Mouse (Mus musculus) liver, embryonic 11.5 days (tissue): ENCODE measurements around the gene Ankfy1. TPM values are rescaled to one million over a fixed set of nuclear protein-coding genes. Genes with fewer than 3 reads are reported as not detected.

Experiments
- ATAC-seq: fragments of 200-750 bp; cut with Nextera tagmentation; replicated peaks from 2 replicates; pipeline ENCODE4 v1.8.0; 2017; ENCODE audit warnings: moderate number of reproducible peaks, mild to moderate bottlenecking, moderate TSS enrichment, moderate library complexity; ENCODE audit not compliant: low FRiP score
- DNase-seq: peaks from one replicate; pipeline ENCODE4 v3.0.0-alpha.2; 2017; ENCODE audit warnings: low spot score
- H3K27ac ChIP-seq: fragments of 300-500 bp; sonication (generic); 2 replicates; pipeline ENCODE4 v1.5.1; 2014; ENCODE audit warnings: mild to moderate bottlenecking, low read depth, low read length, control low read depth
- H3K27me3 ChIP-seq: fragments of 300-500 bp; sonication (generic); replicated peaks from 2 replicates; pipeline ENCODE4 v1.6.1; 2014; ENCODE audit warnings: low read length, mixed read lengths; ENCODE audit not compliant: control insufficient read depth, insufficient read depth
- H3K36me3 ChIP-seq: fragments of 300-500 bp; sonication (generic); 2 replicates; pipeline ENCODE4 v1.6.1; 2014; ENCODE audit warnings: mild to moderate bottlenecking, low read length, moderate library complexity, mixed read lengths; ENCODE audit not compliant: control insufficient read depth, insufficient read depth
- H3K4me1 ChIP-seq: fragments of 300-500 bp; sonication (generic); replicated peaks from 2 replicates; pipeline ENCODE4 v1.6.1; 2014; ENCODE audit warnings: low read length, mixed read lengths; ENCODE audit not compliant: control insufficient read depth, insufficient read depth
- H3K4me2 ChIP-seq: fragments of 300-500 bp; sonication (generic); 2 replicates; pipeline ENCODE4 v1.6.1; 2014; ENCODE audit warnings: mild to moderate bottlenecking, control low read depth, moderate library complexity
- H3K4me3 ChIP-seq: fragments of 300-500 bp; sonication (generic); 2 replicates; pipeline ENCODE4 v1.5.1; 2014; ENCODE audit warnings: low read depth, low read length, control low read depth
- H3K9ac ChIP-seq: fragments of 300-500 bp; sonication (generic); 2 replicates; pipeline ENCODE4 v1.6.1; 2014; ENCODE audit warnings: low read depth, low read length, control low read depth
- H3K9me3 ChIP-seq: fragments of 300-500 bp; sonication (generic); 2 replicates; pipeline ENCODE4 v1.6.1; 2016; ENCODE audit warnings: low read length, inconsistent platforms, mixed read lengths; ENCODE audit not compliant: control insufficient read depth
- WGBS: fragments of 180-500 bp; shearing (Covaris S2); extraction: QIAGEN DNeasy Blood & Tissue Kit; methylation state at CpG from one replicate; pipeline ENCODE4 v1.1.7; 2014; 5-methylcytosine and 5-hydroxymethylcytosine counted together
- polyA plus RNA-seq: library from polyadenylated mRNA; unstranded; fragments of >200 nt; fragmentation: Nextera tagmentation; extraction: Ambion mirVana; gene quantifications from 2 replicates; pipeline ENCODE4 v1.2.1, GENCODE M21; 2014

Ankfy1 gene
- polyA plus RNA-seq, 1 experiment from 2014 or later: 25.4 TPM

- Histone ChIP-seq H3K4me1 (peaks cover 14% of the 10 kb centered on the region), H3K4me2 (0 out of 2 replicates have a peak overlapping the region, but pooled peaks have one; percentile 9), H3K9ac (no peak overlapping the region), H3K27me3 (no peaks in the 10 kb centered on the region), H3K36me3 (no peaks in the 10 kb centered on the region; the same call in 1 of the 2 replicates), H3K27ac (no peak overlapping the region), H3K9me3 (no peaks in the 10 kb centered on the region), H3K4me3 (no peak overlapping the region)
- 54% methylated on average over 6 of the region's 6 CpGs for WGBS
- no peak for DNase-seq
- peak; percentile 31 for ATAC-seq
Observed at GRCm38 (mm10) chr11:72671294-72671988, 18.4 kb upstream of the Ankfy1 start.

GRCm38 (mm10) chr11:72672438-72672837 is 17.4 kb upstream of the Ankfy1 start:
- DNase-seq (no peak), ATAC-seq (no peak)
- no peaks in the 10 kb centered on the region for H3K27me3 ChIP-seq
- H3K4me2 ChIP-seq: no peak overlapping the region
- WGBS: 43% methylated on average over 1 of the region's 1 CpGs
- H3K9me3 ChIP-seq: no peaks in the 10 kb centered on the region
- H3K27ac ChIP-seq: no peak overlapping the region
- no peaks in the 10 kb centered on the region for H3K36me3 ChIP-seq
- H3K9ac ChIP-seq: no peak overlapping the region
- H3K4me1 ChIP-seq: peaks cover 14% of the 10 kb centered on the region
- H3K4me3 ChIP-seq: no peak overlapping the region

DNA sequence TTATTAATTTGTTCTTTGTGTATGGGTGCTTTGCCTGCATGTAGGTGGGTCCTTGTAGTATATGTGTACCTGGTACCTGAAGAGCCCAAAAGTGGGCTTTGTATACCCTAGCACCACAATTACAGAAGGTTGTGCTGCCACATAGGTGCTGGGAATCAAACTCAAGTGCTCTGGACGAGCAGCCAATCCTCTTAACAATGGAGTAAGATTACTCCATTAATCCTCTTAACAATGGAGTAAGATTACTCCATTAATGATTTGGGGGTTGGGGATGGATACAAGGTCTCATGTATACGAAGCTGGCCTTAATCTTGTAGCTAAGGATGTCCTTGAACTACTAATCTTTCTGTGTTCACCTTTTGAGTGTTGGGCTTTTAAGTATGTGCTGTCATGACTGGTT is 14.5 kb upstream of the Ankfy1 start:
- no peaks in the 10 kb centered on the region for H3K36me3 ChIP-seq
- no peak overlapping the region for H3K9ac ChIP-seq
- H3K27me3 ChIP-seq: no peaks in the 10 kb centered on the region
- 68% methylated on average over 2 of the region's 2 CpGs for WGBS
- no peak for ATAC-seq
- H3K27ac ChIP-seq: no peak overlapping the region
- H3K9me3 ChIP-seq: no peaks in the 10 kb centered on the region
- H3K4me3 ChIP-seq: no peak overlapping the region
- no peak overlapping the region for H3K4me2 ChIP-seq
- DNase-seq: no peak
- peaks cover 14% of the 10 kb centered on the region for H3K4me1 ChIP-seq

DNA sequence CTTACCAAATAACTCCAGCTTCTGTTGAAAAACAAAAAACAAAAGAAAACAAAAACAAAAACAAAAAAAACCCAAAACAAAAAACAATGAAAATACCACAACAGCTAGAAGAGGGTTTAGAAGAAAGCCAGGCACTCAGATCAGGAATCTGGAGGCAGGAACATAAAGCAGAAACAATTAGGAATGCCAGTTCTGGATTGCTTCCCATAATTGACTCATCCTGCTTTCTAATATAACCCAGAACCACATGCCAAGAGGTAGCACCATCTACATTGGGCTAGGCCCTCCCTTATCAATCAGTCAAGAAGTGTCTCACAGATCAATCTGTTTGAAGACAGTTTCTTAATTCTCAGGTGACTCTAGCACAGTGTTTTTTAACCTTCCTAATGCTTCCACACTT is 9.1 kb upstream of the Ankfy1 start:
- ATAC-seq (no peak), DNase-seq (no peak)
- H3K9ac ChIP-seq: no peak overlapping the region
- peaks cover 3% of the 10 kb centered on the region; the same call in 1 of the 2 replicates for H3K36me3 ChIP-seq
- H3K27me3 ChIP-seq: no peaks in the 10 kb centered on the region
- H3K4me1 ChIP-seq: no peaks in the 10 kb centered on the region; the same call in 1 of the 2 replicates
- H3K9me3 ChIP-seq: no peaks in the 10 kb centered on the region
- no peak overlapping the region for H3K27ac ChIP-seq
- H3K4me2 ChIP-seq: no peak overlapping the region
- H3K4me3 ChIP-seq: no peak overlapping the region

DNA sequence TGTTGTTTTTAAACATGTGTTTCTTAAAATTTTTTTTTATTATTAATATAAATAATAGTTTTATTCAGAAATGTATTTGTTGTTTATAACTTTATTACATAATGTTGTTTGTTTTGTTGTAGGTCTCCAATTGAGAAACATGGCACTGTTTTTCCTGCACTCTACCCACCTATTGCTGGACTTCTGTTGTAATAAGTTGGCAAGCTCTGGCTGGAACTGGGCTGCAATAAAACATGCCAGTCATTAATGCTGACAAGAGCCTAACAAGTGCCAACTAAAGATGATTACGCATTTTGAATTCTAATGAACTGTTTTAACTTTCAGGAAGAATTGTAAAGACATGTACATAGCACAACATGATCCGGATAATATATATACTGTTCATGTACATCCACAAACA is 6.4 kb upstream of the Ankfy1 start:
- no peak overlapping the region for H3K4me3 ChIP-seq
- H3K4me2 ChIP-seq: no peak overlapping the region
- no peaks in the 10 kb centered on the region for H3K27me3 ChIP-seq
- H3K4me1 ChIP-seq: peaks cover 15% of the 10 kb centered on the region
- no peak for ATAC-seq
- peaks cover 3% of the 10 kb centered on the region; the same call in 1 of the 2 replicates for H3K36me3 ChIP-seq
- no peak overlapping the region for H3K9ac ChIP-seq
- H3K9me3 ChIP-seq: no peaks in the 10 kb centered on the region
- 91% methylated on average over 2 of the region's 2 CpGs for WGBS
- H3K27ac ChIP-seq: no peak overlapping the region
- DNase-seq: no peak

DNA sequence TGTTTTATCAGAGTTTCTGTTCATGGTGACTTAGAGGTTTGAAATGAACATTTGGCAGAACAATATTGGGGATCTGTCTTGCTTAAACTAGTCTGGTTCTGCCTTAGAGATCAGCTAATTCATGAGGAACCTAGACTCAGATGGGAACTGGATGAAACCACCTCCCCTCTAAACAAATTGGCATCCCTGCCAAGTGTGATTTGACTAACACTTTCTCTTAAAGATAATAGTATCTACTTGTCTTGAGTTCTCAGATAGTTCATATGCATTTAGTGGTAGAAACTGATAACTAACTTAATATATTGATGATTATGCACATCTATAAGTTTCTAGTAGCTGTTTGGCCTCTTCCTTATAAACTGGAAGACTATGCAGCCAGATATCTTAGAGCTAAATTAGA is 3.1 kb upstream of the Ankfy1 start:
- H3K9me3 ChIP-seq: no peaks in the 10 kb centered on the region
- no peak for ATAC-seq
- H3K36me3 ChIP-seq: no peaks in the 10 kb centered on the region; the same call in 1 of the 2 replicates
- DNase-seq: no peak
- H3K27ac ChIP-seq: no peak overlapping the region
- no peak overlapping the region for H3K4me3 ChIP-seq
- no peaks in the 10 kb centered on the region for H3K27me3 ChIP-seq
- no peak overlapping the region for H3K9ac ChIP-seq
- peaks cover 30% of the 10 kb centered on the region for H3K4me1 ChIP-seq
- no peak overlapping the region for H3K4me2 ChIP-seq

GRCm38 (mm10) chr11:72688242-72688641 is 1.6 kb upstream of the Ankfy1 start:
- no peak overlapping the region; the same call in 1 of the 2 replicates for H3K9ac ChIP-seq
- 25% methylated on average over 5 of the region's 5 CpGs for WGBS
- H3K27me3 ChIP-seq: no peaks in the 10 kb centered on the region
- no peak for DNase-seq
- H3K4me2 ChIP-seq: peak overlapping the region; percentile 68
- no peak overlapping the region for H3K4me3 ChIP-seq
- peak overlapping the region; percentile 92 for H3K27ac ChIP-seq
- no peaks in the 10 kb centered on the region for H3K9me3 ChIP-seq
- no peaks in the 10 kb centered on the region; the same call in 1 of the 2 replicates for H3K36me3 ChIP-seq
- ATAC-seq: peak; percentile 26; the same call in 1 of the 2 replicates
- peaks cover 30% of the 10 kb centered on the region for H3K4me1 ChIP-seq

DNA sequence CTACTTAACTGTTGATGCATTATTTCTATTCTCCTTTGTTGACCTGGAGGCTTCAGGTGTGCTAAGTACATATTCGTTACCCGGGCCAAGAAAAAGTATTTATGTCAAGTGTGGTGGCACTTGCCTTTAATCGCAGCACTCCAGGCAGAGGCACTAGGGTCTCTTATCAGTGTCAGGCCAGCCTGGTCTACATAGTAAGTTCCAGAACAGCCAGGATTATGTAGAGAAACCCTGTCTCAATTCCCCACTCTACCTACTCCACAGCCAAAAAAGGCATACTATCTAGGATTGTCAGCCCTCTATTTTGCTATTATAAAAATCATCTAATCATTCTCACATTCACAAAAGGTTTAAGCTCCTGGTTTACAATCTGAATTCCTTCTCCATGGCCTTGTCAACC is 691 bp upstream of the Ankfy1 start:
- H3K36me3 ChIP-seq: no peaks in the 10 kb centered on the region
- no peaks in the 10 kb centered on the region for H3K9me3 ChIP-seq
- H3K9ac ChIP-seq: peak overlapping the region; percentile 74
- ATAC-seq (peak; percentile 87), DNase-seq (no peak)
- H3K4me3 ChIP-seq: peak overlapping the region; percentile 65
- H3K27me3 ChIP-seq: no peaks in the 10 kb centered on the region
- peak overlapping the region; percentile 92 for H3K27ac ChIP-seq
- peaks cover 30% of the 10 kb centered on the region for H3K4me1 ChIP-seq
- WGBS: 30% methylated on average over 3 of the region's 3 CpGs
- H3K4me2 ChIP-seq: peak overlapping the region; percentile 68

DNA sequence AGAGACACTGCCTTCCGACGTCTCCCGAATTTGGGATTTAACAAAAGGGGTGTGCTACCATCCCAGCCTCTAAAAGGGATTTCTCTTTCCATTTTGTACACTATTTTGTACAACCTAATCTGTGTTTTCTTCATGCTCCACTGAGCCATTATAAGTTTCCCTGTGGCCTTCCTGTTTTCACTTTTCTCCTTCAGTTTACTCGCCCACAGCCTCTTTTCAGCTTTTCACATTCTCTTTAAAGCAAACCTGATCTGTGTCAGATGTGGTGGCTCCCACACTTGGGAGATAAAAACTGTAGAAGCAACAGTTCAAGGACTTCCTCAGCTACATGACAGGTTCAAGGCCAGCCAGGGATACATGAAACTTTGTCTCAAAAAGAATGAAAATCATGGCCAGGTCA is 2.5 kb downstream of the Ankfy1 start:
- Histone ChIP-seq H3K27me3 (no peaks in the 10 kb centered on the region), H3K36me3 (no peaks in the 10 kb centered on the region), H3K4me2 (no peak overlapping the region), H3K9ac (no peak overlapping the region), H3K4me3 (no peak overlapping the region), H3K4me1 (peaks cover 46% of the 10 kb centered on the region), H3K27ac (no peak overlapping the region), H3K9me3 (no peaks in the 10 kb centered on the region)
- 83% methylated on average over 4 of the region's 4 CpGs for WGBS
- ATAC-seq: no peak
- no peak for DNase-seq
